Mouse (Mus musculus): ENCODE results near the gene Arsb. TPM values are rescaled to one million over a fixed set of nuclear protein-coding genes. Genes with fewer than 3 reads are reported as not detected.

Gene Arsb
- polyA plus RNA-seq, 1 experiment from 2014 or later: 4.9 TPM

GRCm38 (mm10) chr13:93782823-93783222, 11.4 kb downstream of the Arsb start:
- ATAC-seq (ENCODE audit: low FRiP score, low TSS enrichment) (no peak), DNase-seq (ENCODE audit: low spot score) (no peak)
- Histone ChIP-seq H3K27me3 (ENCODE audit: control insufficient read depth, insufficient read depth, low read length) (no peaks in the 10 kb centered on the region), H3K36me3 (ENCODE audit: control insufficient read depth, insufficient read depth, low read length) (no peaks in the 10 kb centered on the region), H3K4me3 (ENCODE audit: low read depth, low read length) (no peak overlapping the region), H3K4me2 (replicated peaks; ENCODE audit: low read depth) (no peak overlapping the region), H3K9me3 (ENCODE audit: control insufficient read depth, low read length) (no peaks in the 10 kb centered on the region), H3K9ac (ENCODE audit: low read length) (no peak overlapping the region), H3K27ac (replicated peaks) (no peak overlapping the region), H3K4me1 (replicated peaks; ENCODE audit: control insufficient read depth, insufficient read depth) (no peaks in the 10 kb centered on the region)
- WGBS: 76% methylated on average over 5 of the region's 5 CpGs
- TF ChIP-seq CTCF (IDR thresholded peaks at IDR 0.05; ENCODE audit: low read depth): no peak
- no peak for TF ChIP-seq EP300 (optimal IDR thresholded peaks at IDR 0.05)

- H3K36me3 ChIP-seq (ENCODE audit: control insufficient read depth, insufficient read depth, low read length): no peaks in the 10 kb centered on the region
- 76% methylated on average over 3 of the region's 3 CpGs for WGBS
- H3K4me1 ChIP-seq (replicated peaks; ENCODE audit: control insufficient read depth, insufficient read depth): no peaks in the 10 kb centered on the region
- DNase-seq (ENCODE audit: low spot score): no peak
- no peak for ATAC-seq (ENCODE audit: low FRiP score, low TSS enrichment)
- H3K9ac ChIP-seq (ENCODE audit: low read length): no peak overlapping the region
- TF ChIP-seq EP300 (optimal IDR thresholded peaks at IDR 0.05) (no peak), CTCF (IDR thresholded peaks at IDR 0.05; ENCODE audit: low read depth) (peak; percentile 52)
- no peak overlapping the region for H3K4me3 ChIP-seq (ENCODE audit: low read depth, low read length)
- H3K4me2 ChIP-seq (replicated peaks; ENCODE audit: low read depth): no peak overlapping the region
- no peaks in the 10 kb centered on the region for H3K27me3 ChIP-seq (ENCODE audit: control insufficient read depth, insufficient read depth, low read length)
- no peak overlapping the region for H3K27ac ChIP-seq (replicated peaks)
- H3K9me3 ChIP-seq (ENCODE audit: control insufficient read depth, low read length): no peaks in the 10 kb centered on the region
Measured at GRCm38 (mm10) chr13:93785329-93785728, 13.9 kb downstream of the Arsb start.

DNA sequence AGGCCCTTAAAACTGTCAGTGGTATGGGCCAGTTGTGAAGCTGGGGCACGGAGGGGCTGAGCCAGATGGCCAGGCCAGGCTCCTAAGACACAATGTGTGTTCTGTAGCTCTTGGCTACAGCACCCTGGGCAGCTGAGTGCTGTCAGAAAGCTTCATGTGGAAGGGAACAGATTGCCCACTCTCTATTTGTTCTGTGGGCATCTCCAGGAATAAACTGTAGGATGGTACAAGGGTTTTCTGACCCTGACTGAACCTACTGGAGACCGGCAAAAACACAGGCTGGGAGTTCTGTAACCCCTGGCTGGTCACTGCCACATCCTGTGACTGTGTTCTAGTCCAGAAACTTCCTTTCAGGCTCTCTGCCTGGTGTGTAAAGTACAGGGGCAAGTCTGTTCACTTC, 14.6 kb downstream of the Arsb start:
- Histone ChIP-seq H3K27me3 (ENCODE audit: control insufficient read depth, insufficient read depth, low read length) (no peaks in the 10 kb centered on the region), H3K9me3 (ENCODE audit: control insufficient read depth, low read length) (no peaks in the 10 kb centered on the region), H3K27ac (replicated peaks) (no peak overlapping the region), H3K4me3 (ENCODE audit: low read depth, low read length) (no peak overlapping the region), H3K4me1 (replicated peaks; ENCODE audit: control insufficient read depth, insufficient read depth) (no peaks in the 10 kb centered on the region), H3K36me3 (ENCODE audit: control insufficient read depth, insufficient read depth, low read length) (no peaks in the 10 kb centered on the region), H3K4me2 (replicated peaks; ENCODE audit: low read depth) (no peak overlapping the region), H3K9ac (ENCODE audit: low read length) (no peak overlapping the region)
- ATAC-seq (ENCODE audit: low FRiP score, low TSS enrichment) (no peak), DNase-seq (ENCODE audit: low spot score) (no peak)
- no peak for TF ChIP-seq EP300 (optimal IDR thresholded peaks at IDR 0.05)
- TF ChIP-seq CTCF (IDR thresholded peaks at IDR 0.05; ENCODE audit: low read depth): no peak
- 78% methylated on average over 2 of the region's 2 CpGs for WGBS

DNA sequence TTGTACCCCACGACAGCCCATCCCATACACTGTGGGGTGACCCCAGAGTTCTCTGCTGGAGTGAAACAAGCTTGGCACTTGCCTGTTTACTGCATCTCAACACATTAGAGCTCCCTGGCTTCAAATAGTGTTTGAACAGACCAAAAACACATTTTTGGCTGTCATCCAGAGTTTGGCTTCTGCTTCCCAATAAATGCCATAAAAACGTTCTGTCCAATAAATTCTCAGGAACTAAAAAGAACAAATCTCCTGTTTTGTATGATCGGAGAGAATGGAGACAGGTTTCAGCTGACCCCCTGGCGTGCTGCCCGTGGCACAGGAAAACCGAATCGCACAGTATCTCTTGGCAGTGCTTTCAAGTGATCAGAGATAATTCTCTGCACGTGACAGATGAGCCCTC, 16.2 kb downstream of the Arsb start:
- ATAC-seq (ENCODE audit: low FRiP score, low TSS enrichment): no peak
- no peak overlapping the region for H3K4me2 ChIP-seq (replicated peaks; ENCODE audit: low read depth)
- H3K36me3 ChIP-seq (ENCODE audit: control insufficient read depth, insufficient read depth, low read length): no peaks in the 10 kb centered on the region
- no peak overlapping the region for H3K9ac ChIP-seq (ENCODE audit: low read length)
- no peaks in the 10 kb centered on the region for H3K27me3 ChIP-seq (ENCODE audit: control insufficient read depth, insufficient read depth, low read length)
- TF ChIP-seq CTCF (IDR thresholded peaks at IDR 0.05; ENCODE audit: low read depth) (no peak), EP300 (optimal IDR thresholded peaks at IDR 0.05) (no peak)
- H3K9me3 ChIP-seq (ENCODE audit: control insufficient read depth, low read length): no peaks in the 10 kb centered on the region
- no peak overlapping the region for H3K4me3 ChIP-seq (ENCODE audit: low read depth, low read length)
- 41% methylated on average over 8 of the region's 8 CpGs for WGBS
- no peak for DNase-seq (ENCODE audit: low spot score)
- no peak overlapping the region for H3K27ac ChIP-seq (replicated peaks)
- no peaks in the 10 kb centered on the region for H3K4me1 ChIP-seq (replicated peaks; ENCODE audit: control insufficient read depth, insufficient read depth)

GRCm38 (mm10) chr13:93792945-93793642, 21.7 kb downstream of the Arsb start:
- TF ChIP-seq EP300 (optimal IDR thresholded peaks at IDR 0.05) (no peak), CTCF (IDR thresholded peaks at IDR 0.05; ENCODE audit: low read depth) (peak; percentile 74)
- Histone ChIP-seq H3K4me2 (replicated peaks; ENCODE audit: low read depth) (no peak overlapping the region), H3K27me3 (ENCODE audit: control insufficient read depth, insufficient read depth, low read length) (no peaks in the 10 kb centered on the region), H3K4me1 (replicated peaks; ENCODE audit: control insufficient read depth, insufficient read depth) (no peaks in the 10 kb centered on the region), H3K9ac (ENCODE audit: low read length) (no peak overlapping the region), H3K4me3 (ENCODE audit: low read depth, low read length) (no peak overlapping the region), H3K9me3 (ENCODE audit: control insufficient read depth, low read length) (no peaks in the 10 kb centered on the region), H3K27ac (replicated peaks) (no peak overlapping the region), H3K36me3 (ENCODE audit: control insufficient read depth, insufficient read depth, low read length) (no peaks in the 10 kb centered on the region)
- WGBS: 47% methylated on average over 11 of the region's 11 CpGs
- peak; percentile 30 for DNase-seq (ENCODE audit: low spot score)
- peak; percentile 59 for ATAC-seq (ENCODE audit: low FRiP score, low TSS enrichment)

DNA sequence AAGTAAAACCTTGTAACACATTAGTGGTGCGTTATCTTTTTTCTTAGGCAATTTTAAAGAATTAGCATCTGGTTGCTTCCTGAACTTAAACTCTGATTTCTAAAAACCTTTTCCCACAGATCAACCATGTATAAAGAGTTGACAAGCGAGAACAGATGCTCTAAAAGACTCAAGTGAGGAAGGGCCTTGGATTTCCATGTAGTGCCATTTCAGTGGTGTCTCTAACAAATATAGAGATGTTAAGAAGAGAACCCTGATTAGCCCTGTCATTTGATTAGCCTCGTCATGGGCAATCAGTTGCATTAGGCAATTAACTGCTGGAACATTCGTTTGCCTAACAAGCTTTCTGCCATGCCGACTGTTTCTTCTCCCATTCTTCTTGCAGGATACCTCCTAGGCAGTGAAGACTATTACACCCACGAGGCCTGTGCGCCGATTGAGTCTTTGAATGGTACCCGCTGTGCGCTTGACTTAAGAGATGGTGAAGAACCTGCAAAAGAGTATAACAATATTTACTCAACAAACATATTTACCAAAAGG, 22.3 kb downstream of the Arsb start:
- Histone ChIP-seq H3K4me2 (replicated peaks; ENCODE audit: low read depth) (no peak overlapping the region), H3K27ac (replicated peaks) (no peak overlapping the region), H3K36me3 (ENCODE audit: control insufficient read depth, insufficient read depth, low read length) (no peaks in the 10 kb centered on the region), H3K4me3 (ENCODE audit: low read depth, low read length) (no peak overlapping the region), H3K9me3 (ENCODE audit: control insufficient read depth, low read length) (no peaks in the 10 kb centered on the region), H3K4me1 (replicated peaks; ENCODE audit: control insufficient read depth, insufficient read depth) (no peaks in the 10 kb centered on the region), H3K27me3 (ENCODE audit: control insufficient read depth, insufficient read depth, low read length) (no peaks in the 10 kb centered on the region), H3K9ac (ENCODE audit: low read length) (no peak overlapping the region)
- no peak for ATAC-seq (ENCODE audit: low FRiP score, low TSS enrichment)
- TF ChIP-seq CTCF (IDR thresholded peaks at IDR 0.05; ENCODE audit: low read depth): no peak
- no peak for TF ChIP-seq EP300 (optimal IDR thresholded peaks at IDR 0.05)
- no peak for DNase-seq (ENCODE audit: low spot score)
- 85% methylated on average over 10 of the region's 10 CpGs for WGBS

Measured in stomach, postnatal 0 days (tissue).